Mouse (Mus musculus) layer of hippocampus, postnatal 10 days (tissue): ENCODE measurements at regions not wholly inside any gene's neighbourhood (a gene's known extent, or its start where the extent isn't known, plus 50 kb on each side); places are given as distances from the start of the nearest gene placed in this dataset.

Source experiments
- DNase-seq, 2 experiments: peaks; one replicate each; pipeline ENCODE4 v3.0.0; 2021; ENCODE audit warnings: low spot score in 2 of 2

GRCm38 (mm10) chr5:144621967-144622366, 76.3 kb downstream of the Nptx2 start:
- DNase-seq: no peak

DNA sequence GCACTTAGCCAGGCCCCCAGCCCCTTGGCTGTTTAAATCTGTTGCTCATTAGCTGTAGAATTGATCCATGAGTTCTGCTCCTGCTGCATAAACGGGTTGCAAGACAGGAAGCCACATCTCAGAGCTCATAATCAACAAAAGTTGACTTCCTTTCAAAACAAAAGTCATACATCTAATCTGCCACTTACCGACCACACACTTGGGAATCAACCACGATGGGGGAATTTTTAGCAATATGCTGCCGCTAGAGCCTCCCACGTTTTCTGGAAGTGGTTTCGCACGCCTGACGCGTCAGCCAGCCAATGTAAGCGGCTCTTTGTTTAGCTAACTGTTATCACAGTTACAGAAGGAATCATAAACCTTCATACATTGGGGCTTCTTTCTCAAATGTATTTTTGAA, 77.7 kb downstream of the Nptx2 start:
- DNase-seq: peak in 1 of 2 experiments; percentile 41

DNA sequence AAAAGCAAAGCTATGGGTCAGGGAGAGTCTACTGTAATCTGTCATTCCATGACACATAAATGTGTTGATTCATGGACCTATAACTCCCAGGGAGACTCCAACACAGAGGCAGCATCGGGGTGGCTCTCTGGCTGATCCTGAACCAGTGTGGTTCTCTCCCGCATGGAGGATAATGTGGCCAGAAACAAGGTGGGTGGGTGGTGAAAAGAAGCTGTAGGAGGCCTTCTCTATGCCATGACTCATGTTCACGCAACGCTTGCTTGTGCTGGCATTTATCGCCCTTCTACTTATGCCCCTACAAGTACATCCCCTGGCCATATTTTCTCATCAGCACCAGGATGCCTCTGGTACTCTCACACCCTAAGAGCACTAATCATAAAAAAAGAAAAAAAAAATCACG, 86.6 kb downstream of the Nptx2 start:
- DNase-seq: no peak

DNA sequence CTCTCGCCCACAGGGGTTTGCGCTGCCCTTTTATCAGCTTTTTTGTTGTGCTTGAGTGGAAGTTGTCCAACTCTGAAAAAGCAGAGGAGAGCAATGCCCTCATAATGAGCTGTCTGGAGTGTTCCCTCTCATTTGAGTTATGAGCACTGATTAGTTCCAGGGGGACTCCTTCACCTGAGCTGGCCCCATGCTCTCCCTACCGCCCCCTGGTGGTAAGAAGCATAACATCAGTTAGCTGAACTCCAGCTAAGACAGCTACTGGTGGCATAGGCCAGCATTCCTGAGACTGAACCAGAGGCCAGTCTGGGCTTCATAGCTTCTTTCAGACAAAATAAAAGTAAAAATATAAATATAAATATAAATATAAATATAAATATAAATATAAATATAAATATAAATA, 92.9 kb downstream of the Nptx2 start:
- peak; percentile 45 to 53 for DNase-seq

DNA sequence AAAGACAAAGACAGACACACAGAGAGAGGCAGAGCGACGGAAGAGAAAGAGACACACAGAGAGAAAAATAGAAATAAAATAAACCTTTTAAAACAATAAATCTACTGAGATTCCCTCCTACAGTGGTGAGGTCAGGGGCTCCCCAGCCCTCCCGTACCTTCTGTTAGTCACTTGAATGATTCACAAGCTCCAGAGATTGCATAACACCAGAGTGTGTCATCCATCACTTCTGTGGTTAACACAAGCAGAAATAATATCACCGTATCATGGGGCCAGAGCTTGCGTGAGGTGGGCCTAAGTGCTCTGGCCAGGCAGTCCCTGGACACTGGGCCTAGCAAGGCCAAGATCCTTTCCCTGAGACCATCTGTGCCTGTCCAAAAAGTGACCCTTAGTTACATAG, 93.9 kb downstream of the Nptx2 start:
- no peak for DNase-seq

DNA sequence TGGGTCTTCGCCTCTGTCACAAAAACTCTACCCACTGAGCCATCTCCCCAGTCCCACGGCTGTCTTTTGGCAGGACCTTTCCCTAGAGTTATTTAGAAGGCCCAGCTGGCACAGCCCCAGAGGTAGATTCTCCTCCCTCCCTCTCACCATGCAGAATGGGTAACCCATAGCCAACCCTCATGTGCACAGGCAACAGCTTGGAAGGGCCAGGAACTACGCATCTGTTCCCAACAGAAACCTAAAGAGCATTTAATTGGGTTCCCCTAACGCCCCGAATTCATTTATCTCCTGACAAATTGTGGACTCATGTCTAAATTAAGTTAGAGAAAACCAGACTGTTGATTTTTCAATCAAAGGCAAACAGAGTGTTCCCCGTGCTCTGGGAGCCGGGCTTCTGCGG, 97.1 kb downstream of the Nptx2 start:
- no peak for DNase-seq

- DNase-seq: no peak
These were observed 97.7 kb downstream of the Nptx2 start for GRCm38 (mm10) chr5:144643438-144643837.

GRCm38 (mm10) chr5:144645367-144645766, 99.7 kb downstream of the Nptx2 start:
- no peak for DNase-seq

GRCm38 (mm10) chr5:144647311-144648104, 101.8 kb downstream of the Nptx2 start:
- no peak for DNase-seq

- DNase-seq: no peak
These were observed 106.5 kb downstream of the Nptx2 start for GRCm38 (mm10) chr5:144652231-144652630.

- DNase-seq: no peak
These were observed 99.6 kb downstream of the Tmem130 start for GRCm38 (mm10) chr5:144662031-144662430.

- DNase-seq: no peak
These were observed 97.6 kb downstream of the Tmem130 start for GRCm38 (mm10) chr5:144663981-144664380.

DNA sequence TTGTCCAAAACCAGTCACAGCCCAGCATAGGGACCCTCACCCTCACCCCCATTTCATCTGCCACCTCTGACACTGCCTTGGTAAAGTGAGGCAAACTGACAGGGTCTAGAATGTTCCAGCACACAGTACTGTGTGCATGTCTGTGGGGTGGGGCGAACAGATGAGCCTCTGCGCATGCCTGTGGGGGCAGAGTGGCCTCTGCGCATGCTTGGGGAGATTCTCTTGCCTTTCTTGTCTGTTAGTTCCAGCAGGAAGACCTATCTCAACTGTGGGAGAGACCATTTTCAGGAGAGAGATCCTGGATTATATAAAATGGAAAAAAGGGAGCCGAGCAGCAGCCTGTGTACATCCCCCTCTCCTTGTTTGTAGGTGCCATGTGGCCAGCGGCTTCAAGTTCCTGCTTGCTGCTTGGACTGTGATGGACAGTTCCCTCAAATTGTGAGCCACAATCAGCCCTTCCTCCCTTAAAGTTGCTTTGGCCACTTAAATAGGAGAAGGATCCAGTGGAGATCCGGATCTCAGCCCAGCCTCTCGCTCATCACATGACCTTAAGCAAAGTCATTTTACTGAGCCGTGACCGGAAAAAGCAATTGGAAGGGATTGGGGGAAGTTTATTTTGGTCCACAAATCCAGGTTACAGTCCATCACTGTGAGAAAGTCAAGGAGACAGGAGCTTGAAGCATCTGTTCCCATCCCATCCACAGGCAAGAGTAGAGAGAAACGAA, 96.9 kb downstream of the Tmem130 start:
- no peak for DNase-seq

- no peak for DNase-seq
These were observed 93.6 kb downstream of the Tmem130 start for GRCm38 (mm10) chr5:144668060-144668459.

DNA sequence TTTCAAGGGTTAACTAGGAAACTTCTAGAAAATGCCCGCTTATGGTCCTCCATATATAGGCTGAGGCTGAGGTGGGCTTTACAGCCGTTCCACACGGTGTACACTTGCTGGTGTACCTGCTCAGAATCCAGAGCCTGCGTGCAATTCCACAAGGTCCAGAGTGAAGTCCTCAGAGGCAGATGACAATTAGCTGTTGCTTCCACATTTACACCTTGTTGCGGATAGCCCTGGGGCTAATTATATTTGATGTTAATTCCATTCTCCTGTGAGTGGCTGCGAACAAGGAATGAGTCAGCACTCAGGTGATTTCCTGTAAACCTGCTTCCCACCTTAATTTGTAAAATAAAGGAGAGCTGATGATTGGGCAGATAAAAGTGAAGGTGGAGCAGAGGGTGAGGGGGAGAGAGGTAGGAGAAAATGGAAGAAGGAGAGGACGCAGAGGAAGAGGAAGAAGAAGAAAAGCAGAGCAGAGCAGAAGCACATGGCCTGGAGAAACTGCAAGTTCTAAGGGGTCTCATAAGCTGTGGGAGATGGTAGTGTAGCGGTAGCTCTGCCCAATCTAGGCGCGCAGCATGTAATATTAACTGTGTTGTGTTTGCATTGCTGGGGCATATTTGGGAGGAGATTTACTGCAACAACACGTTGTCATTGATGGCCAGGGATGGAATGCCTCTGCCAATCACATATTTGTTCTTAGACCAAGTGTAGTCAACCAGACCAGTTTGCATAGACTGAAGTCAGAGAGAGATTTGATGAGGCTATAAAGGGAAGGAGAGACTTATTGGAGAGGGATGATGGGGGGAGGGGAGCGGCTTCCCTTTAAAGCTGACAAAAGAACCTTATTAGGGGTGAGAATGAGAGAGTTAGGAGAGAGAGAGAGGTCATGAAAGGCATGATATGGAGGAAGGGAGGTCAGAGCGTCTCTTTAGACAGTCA, 82.5 kb downstream of the Tmem130 start:
- DNase-seq: no peak

- DNase-seq: no peak
These were observed 77.4 kb downstream of the Tmem130 start for GRCm38 (mm10) chr5:144684184-144684583.
